Mouse (Mus musculus) gonadal fat pad, adult 2 months (tissue): ENCODE data around the gene Fgb. TPM values are rescaled to one million over a fixed set of nuclear protein-coding genes. Genes with fewer than 3 reads are reported as not detected.

Experiments
- polyA plus RNA-seq: library from polyadenylated mRNA; depleted of rRNA; stranded (reverse); fragments of >200 nt; gene quantifications from 2 replicates; pipeline ENCODE4 v1.2.3, GENCODE M21; 2012; rRNA removed

Fgb gene
- polyA plus RNA-seq, 1 experiment = 0.04 TPM

Other genes starting within 250 kb of the Fgb start
- 0.35 and 0.52 TPM in 2 replicates for gene Rbm46, start 173.4 kb downstream of the Fgb start, polyA plus RNA-seq
- 0.35 and 0.76 TPM in 2 replicates for gene Lrat, start 145.9 kb downstream of the Fgb start, polyA plus RNA-seq
- gene Fgg, start 42.1 kb downstream of the Fgb start, polyA plus RNA-seq = 1.2 and 4.0 TPM in 2 replicates
- 3.2 and 8.3 TPM in 2 replicates for gene Fga, start 23.8 kb downstream of the Fgb start, polyA plus RNA-seq
- gene Plrg1, start 5.7 kb upstream of the Fgb start, polyA plus RNA-seq = 34.1 and 35.5 TPM in 2 replicates
- gene Dchs2, start 78.1 kb upstream of the Fgb start, polyA plus RNA-seq = 0.38 and 0.58 TPM in 2 replicates